Mouse (Mus musculus) layer of hippocampus, adult 18-20 months (tissue): Measurements from ENCODE around the gene Anxa11. TPM values are rescaled to one million over a fixed set of nuclear protein-coding genes. Genes with fewer than 3 reads are reported as not detected.
"Not testable (repeated sequence)": the region's sequence is repeated elsewhere in the genome, so short reads cannot be mapped to it uniquely, and the experiment has no call there.

Source experiments
- DNase-seq, 2 experiments: peaks; one replicate each; pipeline ENCODE4 v3.0.0; 2022; ENCODE audit warnings: low spot score in 2 of 2
- total RNA-seq, 2 experiments: library from RNA; stranded (reverse); gene quantifications; 2 replicates each; pipeline ENCODE4 v1.2.3; 2021

Gene Anxa11
- total RNA-seq, 2 experiments from 2014 or later = 78.6 to 84.7 TPM

DNA sequence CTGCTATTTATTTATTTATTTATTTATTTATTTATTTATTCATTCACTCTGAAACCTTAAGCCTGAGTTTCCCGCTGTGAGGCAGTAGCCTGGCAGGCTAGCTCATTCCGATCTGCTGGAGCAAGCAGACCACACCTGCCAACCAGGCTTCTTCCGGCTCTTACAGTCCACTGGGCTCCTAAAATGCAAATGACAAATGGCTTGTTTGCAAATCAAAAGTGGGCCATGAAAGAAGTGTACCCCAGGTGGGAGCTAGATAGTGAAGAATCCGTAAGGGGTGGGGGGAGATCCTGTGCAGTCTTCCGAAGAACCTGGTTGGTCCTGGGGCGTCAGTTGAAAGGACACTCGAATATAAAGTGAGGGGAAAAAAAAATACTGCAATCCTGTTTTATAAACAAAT is 995 bp upstream of the Anxa11 start:
- DNase-seq = no peak

- no peak for DNase-seq
Measured at GRCm38 (mm10) chr14:25841579-25841978, 377 bp upstream of the Anxa11 start.

DNA sequence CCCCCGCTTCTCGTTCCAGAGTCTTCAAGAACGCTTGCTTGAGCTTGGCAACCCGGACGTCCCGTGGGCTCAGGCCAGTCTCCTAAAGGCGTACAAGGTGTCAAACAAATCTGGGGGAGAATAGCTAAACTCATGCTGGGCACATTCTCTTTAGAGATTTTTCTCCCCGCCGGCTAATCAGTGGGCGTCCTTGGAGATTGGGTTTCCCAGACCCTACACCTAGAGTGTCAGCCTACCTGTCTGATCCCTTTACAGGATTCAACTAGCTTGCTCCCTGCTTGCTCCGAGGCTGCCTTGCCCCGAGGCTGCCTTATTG is 690 bp downstream of the Anxa11 start:
- DNase-seq = no peak

GRCm38 (mm10) chr14:25844372-25844771 is 2.4 kb downstream of the Anxa11 start:
- DNase-seq = no peak

- no peak for DNase-seq
Measured at GRCm38 (mm10) chr14:25845832-25846383, 4.0 kb downstream of the Anxa11 start.

GRCm38 (mm10) chr14:25846516-25846915 is 4.6 kb downstream of the Anxa11 start:
- DNase-seq = no peak

DNA sequence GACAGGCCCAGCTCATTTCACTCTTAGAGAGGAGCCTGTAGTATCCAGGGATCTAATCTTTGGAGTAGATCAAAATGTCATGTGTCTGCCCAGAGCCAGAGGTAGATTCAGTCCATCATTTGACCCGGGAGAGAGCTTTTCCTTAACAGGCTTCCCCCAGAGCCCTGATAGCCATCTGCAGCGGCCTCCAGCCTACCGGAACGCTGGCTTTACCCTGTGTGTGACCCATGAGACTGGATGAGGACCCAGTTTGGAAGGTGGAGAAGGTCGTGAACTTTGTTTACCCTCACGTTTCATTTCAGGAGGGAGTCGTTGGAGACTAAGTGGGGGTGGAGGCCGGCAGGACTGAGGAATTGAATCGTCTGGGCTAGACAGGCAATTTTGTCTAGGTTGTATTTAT is 5.7 kb downstream of the Anxa11 start:
- no peak for DNase-seq

DNA sequence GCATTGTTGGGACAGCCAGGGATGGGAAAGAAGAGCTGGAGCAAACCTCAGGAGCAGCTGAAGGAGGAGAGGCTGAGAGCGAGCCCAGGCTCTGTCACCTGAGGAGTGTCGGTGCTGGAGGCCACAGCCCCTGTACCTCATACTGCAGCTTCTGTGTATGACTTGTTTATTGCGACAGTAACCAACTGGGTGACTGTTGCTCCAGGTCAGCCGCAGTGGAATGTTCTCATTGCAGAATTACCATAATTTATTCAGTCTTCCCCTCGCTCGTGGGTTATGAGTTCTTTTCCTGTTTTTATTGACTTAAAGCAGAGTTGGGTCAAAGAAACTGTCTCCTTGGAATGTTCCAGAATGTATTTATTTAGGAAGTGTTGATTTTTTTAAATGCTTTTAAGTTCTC is 6.3 kb downstream of the Anxa11 start:
- no peak for DNase-seq

GRCm38 (mm10) chr14:25848708-25849107 is 6.8 kb downstream of the Anxa11 start:
- not testable (repeated sequence) for DNase-seq

DNA sequence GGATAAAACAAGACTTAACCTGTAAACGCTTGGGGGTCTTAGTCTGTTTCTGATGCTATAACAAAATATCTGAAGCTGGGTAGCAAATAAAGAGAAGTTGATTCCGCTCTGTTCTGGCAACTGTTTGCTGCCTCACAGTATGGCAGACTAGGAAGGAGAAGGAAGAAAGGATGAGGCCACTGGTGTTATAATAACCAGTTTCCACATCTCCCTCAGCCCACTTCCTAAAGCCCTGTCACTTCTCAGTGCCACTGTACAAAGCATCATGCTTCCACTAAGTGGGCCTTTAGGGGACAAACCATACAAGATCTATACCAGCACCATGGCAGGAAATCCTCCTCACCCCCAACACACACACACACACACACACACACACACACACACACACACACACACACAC is 8.5 kb downstream of the Anxa11 start:
- DNase-seq = no peak

- no peak for DNase-seq
Measured at GRCm38 (mm10) chr14:25851189-25851588, 9.2 kb downstream of the Anxa11 start.

- DNase-seq = peak; percentile 63 to 87
Measured at GRCm38 (mm10) chr14:25852121-25852561, 10.2 kb downstream of the Anxa11 start.

DNA sequence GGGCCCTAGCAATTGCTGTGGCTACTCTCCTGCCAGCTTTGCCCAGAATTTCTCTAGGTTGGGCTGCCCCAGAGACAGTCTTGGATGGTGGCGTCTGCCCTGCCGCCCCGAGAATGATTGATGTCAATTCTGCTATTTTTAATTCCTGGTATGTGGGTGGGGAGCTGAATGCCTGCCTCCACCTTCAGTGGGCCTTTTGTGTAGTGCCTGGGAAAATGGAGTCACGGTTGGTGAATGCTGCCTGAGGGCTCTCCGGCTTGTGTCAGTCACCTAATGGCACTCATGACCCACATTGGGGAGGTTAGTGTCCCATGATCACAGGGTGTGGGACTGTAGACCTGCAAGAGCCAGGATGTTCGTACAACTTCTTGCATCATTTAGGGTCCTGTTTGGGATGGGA is 11.3 kb downstream of the Anxa11 start:
- DNase-seq = no peak

- DNase-seq = no peak
Measured at GRCm38 (mm10) chr14:25853717-25854452, 11.9 kb downstream of the Anxa11 start.

GRCm38 (mm10) chr14:25855241-25855885 is 13.4 kb downstream of the Anxa11 start:
- DNase-seq = no peak

- no peak for DNase-seq
Measured at GRCm38 (mm10) chr14:25857168-25857621, 15.2 kb downstream of the Anxa11 start.

DNA sequence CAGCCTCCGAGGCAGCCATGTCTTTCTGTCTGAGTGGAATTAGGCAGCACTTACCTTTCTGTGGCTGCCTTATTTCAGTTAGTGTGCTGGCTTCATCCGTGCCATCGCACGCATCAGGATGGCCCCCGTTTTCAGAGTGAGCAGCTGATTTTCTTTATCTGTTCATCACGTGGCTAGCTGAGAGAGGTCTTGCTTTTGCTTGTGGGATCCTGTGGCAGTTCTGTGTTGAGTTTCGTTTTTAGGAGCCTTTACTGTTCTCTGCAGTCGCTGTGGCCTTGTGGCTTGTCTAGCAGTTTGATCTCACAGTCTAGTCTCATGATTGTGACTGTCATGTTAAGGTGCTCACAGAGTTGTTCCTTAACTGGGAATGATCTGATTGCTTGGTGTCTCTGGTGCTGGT is 16.0 kb downstream of the Anxa11 start:
- no peak for DNase-seq

GRCm38 (mm10) chr14:25861771-25862530 is 20.0 kb downstream of the Anxa11 start:
- DNase-seq = no peak

GRCm38 (mm10) chr14:25863721-25864120 is 21.8 kb downstream of the Anxa11 start:
- DNase-seq = no peak

- no peak for DNase-seq
Measured at GRCm38 (mm10) chr14:25865251-25865650, 23.3 kb downstream of the Anxa11 start.

DNA sequence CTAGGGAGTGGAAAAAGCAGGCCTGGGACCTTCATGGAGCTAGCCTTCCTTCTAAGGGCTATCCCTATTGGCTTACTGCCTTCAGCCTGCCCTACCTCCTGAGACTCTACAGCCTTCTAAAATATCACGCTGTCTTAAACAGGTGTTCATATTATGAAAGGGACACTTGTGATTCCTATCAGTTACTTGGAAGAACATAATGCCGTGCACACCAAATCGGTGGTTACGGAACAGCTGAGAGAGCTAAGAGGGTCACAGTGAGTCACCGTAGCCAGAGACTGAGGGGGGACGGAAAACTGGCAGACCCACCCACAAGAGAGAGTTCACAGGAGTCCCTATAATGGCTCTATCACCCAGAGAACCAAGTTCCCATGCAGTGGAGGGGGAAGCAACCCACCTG is 24.4 kb downstream of the Anxa11 start:
- no peak for DNase-seq

- DNase-seq = no peak
Measured at GRCm38 (mm10) chr14:25866832-25867231, 24.9 kb downstream of the Anxa11 start.
